Mouse (Mus musculus) c-Kit-positive CD71-positive TER-119-positive erythroid progenitor cells, embryonic 14.5 days (primary cell): ENCODE measurements around the gene Hand2.

Source experiments
- DNase-seq: peaks from one replicate; pipeline ENCODE4 v3.0.0-alpha.2; 2013; ENCODE audit warnings: low spot score

Hand2 gene

DNA sequence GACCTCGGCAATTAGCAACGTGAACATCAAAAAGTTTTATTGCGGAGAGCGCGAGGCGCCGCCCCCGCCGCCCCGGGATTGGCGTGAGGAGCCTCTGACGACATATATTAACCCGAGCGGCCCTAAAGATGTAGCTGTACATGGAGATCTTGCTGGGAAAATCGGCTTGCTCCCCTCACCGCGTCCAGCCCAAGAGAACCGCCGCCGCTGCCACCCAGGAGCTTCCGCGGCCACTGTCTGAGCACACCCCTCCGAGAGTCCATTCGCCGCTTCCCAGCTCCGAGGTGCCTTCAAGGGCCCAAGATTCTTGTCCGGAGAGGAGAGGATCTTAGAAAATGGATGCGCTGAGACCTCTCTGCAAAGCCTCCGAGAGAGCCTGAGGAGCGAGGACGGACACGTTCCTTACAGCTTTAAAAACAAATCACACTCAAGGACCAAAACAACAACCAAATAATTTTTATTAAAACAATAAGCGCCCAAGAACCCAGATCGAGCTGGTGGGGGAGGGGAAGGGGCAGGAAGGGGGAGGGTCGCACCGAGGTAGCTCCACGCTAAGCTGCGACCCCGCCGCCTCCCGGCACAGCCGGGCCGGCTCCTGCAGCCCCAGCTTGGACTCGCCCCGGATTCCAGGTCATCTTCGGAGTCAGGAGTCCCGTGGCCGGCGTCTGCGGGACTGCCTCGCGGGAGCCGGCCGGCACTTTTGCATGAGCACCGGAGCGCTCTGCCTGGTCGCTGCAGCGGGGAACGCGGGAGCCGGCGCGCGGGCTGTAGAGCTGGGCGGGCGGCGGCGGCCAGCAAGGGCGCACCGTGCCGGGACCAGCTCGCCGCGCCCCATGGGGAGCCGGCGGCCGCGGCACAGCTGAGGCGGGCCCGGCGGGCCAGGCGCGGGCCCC is at the start of gene Hand2:
Hand2 (plus strand) TSS at position 133 of the 893 bp plus-strand sequence.
- no peak for DNase-seq

- DNase-seq, result no peak
Measured at GRCm38 (mm10) chr8:57273055-57273454, 47.7 kb upstream of the Hand2 start.

DNA sequence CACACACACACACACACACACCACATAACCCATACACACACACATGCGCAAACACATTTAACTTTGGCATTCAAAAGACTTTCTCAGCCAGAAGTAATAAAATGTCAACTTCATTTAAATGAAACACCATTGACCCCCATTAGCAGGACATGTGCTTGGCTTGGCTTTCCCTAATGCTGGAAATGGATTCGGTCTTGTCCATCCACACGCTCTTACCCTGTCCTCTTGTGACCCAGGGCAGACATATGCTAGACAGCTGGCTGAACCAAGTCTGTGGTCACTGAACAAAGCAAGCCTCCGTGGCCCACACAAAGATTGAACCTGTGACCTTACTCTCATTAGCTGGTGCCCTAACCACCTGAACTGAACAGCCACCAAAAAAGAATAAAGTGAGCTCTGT is 27.3 kb upstream of the Hand2 start:
- DNase-seq, result no peak

- DNase-seq, result no peak
Measured at GRCm38 (mm10) chr8:57303513-57303912, 17.3 kb upstream of the Hand2 start.

- DNase-seq, result peak; percentile 10
Measured at GRCm38 (mm10) chr8:57304944-57305343, 15.8 kb upstream of the Hand2 start.

- DNase-seq, result no peak
Measured at GRCm38 (mm10) chr8:57306441-57306840, 14.3 kb upstream of the Hand2 start.

DNA sequence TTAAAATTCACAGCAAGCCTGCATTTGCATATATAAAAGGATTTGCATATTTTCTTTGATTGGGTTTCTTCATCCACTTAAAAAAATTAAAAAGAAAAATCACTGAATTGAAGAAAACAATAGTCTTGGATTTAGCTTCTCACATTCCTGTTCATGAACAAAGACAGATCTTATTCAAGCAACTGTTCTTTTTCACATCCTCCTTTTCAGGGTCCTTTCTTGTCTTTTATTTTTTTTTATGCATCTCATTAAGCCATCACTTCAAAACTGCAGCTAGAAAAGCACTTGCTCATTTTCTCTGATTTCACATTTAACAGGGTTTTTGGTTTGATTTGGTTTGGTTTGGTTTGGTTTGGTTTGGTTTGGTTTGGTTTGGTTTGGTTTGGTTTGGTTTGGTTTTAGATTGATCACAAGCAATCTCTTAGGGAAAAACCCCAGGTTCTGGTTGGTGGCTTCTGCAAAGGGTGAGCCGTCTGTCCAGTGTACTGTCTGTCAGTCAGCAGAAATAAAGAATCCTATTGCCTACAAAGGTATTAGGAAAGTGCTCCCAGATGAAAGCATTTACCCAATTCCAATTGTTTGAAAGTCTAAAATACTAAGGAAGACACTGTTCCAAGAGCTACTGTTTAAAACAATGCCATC is 10.8 kb upstream of the Hand2 start:
- no peak for DNase-seq

GRCm38 (mm10) chr8:57312031-57312981 is 8.5 kb upstream of the Hand2 start:
- DNase-seq, result no peak

DNA sequence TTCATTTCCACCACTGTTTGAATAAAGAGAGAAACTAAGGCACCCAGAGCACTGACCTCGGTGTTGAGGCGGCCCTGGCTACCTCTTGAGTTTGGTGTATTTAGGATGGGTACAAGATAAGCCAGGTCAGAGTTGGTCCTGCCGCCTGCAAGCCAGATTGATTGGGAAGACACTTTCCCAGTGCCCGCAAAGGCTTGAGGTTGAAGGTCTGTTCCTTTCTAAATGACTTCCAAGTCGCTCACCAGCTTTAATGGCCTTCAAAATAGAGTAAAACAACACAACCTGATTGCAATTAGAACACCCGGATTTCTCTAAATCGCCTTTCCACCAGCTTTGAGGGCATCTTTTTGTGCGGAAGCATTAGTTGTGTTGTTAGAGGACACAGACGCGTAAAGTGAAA is 7.2 kb upstream of the Hand2 start:
- DNase-seq, result no peak

DNA sequence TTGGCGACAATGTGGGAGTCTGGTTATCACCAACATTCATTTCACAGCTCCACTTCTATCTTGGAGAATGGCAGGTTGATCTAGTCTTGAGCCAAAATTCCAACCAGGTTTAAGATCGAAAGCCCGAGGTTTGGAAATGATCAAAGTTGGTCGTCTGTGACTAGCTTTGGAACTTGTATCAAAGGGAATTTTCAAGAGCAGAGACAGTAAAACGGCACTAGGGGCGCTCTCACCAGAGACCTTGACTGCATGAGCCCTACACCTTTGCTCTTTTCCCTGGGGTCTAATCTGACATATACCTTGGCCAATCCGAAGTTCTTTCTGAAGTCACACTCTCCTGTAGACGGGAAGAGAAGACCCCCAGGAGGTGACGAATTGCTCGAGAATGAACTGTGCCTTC is 6.6 kb upstream of the Hand2 start:
- DNase-seq, result no peak

GRCm38 (mm10) chr8:57315471-57315870 is 5.3 kb upstream of the Hand2 start:
- no peak for DNase-seq

- DNase-seq, result no peak
Measured at GRCm38 (mm10) chr8:57317107-57317506, 3.7 kb upstream of the Hand2 start.

- DNase-seq, result no peak
Measured at GRCm38 (mm10) chr8:57317890-57318480, 2.8 kb upstream of the Hand2 start.

GRCm38 (mm10) chr8:57319092-57319980 is 1.4 kb upstream of the Hand2 start:
- DNase-seq, result no peak

- no peak for DNase-seq
Measured at GRCm38 (mm10) chr8:57319981-57320585, 700 bp upstream of the Hand2 start.

DNA sequence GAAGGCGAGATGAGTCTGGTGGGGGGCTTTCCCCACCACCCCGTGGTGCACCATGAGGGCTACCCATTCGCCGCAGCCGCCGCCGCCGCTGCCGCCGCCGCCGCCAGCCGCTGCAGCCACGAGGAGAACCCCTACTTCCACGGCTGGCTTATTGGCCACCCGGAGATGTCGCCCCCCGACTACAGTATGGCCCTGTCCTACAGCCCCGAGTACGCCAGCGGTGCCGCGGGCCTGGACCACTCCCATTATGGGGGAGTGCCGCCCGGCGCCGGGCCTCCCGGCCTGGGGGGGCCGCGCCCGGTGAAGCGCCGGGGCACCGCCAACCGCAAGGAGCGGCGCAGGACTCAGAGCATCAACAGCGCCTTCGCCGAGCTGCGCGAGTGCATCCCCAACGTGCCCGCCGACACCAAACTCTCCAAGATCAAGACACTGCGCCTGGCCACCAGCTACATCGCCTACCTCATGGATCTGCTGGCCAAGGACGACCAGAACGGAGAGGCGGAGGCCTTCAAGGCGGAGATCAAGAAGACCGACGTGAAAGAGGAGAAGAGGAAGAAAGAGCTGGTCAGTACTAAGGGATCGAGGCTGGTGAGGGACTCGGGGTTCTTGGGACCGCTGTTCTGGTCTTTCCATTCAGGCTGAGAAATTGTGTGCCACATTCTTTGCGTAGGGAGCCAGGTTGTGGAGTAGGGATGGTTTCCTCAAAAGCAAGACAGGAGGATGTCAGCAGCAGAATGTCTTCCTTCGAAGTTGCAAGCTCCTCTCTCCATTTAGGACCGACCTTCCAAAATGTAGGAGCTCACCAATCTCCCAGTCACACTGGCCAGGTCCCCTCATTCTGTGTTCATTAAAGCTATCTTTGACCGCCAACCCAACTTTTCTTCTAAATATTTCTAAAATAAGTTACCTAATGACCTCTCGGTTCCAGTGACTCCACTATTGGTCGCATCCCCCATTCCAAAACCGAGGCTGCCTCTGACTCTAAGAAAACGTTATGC is 1.4 kb downstream of the Hand2 start:
- DNase-seq, result no peak

DNA sequence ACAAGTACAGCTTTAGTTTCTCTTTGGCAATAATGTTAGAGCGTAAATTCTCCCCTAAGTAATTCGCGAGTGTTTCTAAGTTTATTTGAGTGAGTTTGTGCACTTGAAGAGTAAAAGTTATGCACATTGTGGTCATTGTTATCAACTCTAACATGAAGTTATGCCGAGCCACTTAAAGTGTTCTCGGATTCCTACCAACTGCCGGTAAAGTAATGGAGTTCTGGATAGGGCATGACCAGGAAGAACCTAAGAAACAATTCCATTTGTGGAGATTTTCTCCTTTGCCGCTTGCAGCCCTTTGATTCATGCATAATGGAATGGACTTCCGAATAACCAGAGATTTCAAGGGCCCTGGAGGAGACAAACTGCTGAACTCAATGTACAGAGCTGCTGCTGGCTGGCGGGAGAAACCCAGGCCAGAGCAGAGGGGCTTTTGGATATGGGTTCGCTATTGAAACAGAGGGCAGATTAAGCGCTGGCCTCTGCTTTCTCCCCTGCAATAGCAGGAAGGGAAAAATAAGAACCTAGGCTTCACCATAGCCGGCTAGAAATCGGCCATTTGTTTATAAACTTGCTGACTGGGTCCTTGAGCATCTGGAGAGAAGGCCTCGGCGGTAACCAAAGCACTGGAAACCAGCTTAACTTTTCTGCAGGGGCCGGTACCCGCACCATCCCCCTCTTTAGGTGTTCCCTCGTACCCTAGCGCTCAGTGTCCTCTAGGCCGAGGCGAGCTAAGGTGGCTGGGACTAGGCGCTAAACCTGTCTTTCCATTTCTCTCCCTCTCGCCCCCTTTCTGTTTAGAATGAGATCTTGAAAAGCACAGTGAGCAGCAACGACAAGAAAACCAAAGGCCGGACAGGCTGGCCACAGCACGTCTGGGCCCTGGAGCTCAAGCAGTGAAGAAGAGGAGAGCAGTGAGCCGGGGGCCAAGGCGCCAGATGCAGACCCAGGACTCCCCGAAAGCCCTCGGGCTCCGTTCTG is 2.5 kb downstream of the Hand2 start:
- DNase-seq, result no peak

- no peak for DNase-seq
Measured at GRCm38 (mm10) chr8:57324091-57324490, 3.3 kb downstream of the Hand2 start.
